Mouse (Mus musculus): ENCODE measurements at regions not wholly inside any gene's neighbourhood (a gene's known extent, or its start where the extent isn't known, plus 50 kb on each side); places are given as distances from the start of the nearest gene placed in this dataset.

DNA sequence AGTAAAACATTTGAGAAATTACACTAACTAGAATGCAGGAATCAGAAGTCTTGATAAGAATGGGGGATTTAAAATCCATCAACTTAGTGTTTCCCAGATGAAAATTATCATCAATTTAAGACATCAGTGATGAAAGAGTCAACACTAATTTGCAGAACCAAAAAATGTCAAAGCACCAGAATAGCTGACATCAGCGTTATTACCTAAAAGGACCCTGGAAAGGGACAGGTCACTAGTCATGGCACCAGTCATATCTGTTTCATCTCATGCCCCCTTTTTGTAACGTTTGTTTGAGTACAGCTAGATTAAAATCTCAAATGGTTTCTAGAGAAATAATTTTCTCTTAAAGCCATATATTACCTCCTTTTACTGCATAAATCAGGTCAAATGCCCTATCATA is 1638.7 kb downstream of the Grik2 start:
- H3K27ac ChIP-seq (ENCODE audit: insufficient read depth, low read depth, low read length, poor library complexity, severe bottlenecking) = no peak overlapping the region
- no peak for DNase-seq (ENCODE audit: low read depth, low spot score)
- in situ Hi-C loops (cut with MboI; ENCODE audit: low sequenced_read_pairs in 2 of 2, unreplicated experiment in 2 of 2) = no loop called here

DNA sequence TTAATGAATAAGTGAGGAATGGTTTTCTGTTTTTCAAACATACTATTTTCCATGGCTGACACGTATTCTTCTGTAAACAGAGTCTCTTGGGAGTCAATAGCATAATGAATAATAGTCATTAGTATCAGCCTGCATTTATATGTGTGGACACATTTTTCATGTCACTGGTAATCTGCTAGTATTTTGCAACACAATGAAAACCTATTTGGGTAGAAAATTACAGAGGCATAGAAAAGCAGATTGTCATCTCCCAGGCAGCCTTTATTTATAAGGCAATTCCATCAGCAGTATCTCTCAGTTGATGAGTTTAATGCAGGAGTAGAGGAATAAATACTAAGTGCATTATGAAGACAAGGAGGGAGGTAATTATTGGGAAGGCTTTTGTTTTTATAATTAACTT is 1652.9 kb downstream of the Grik2 start:
- no peaks in the 10 kb centered on the region for H3K36me3 ChIP-seq (ENCODE audit: control insufficient read depth, insufficient read depth, low read length, poor library complexity, severe bottlenecking)
- H3K4me3 ChIP-seq (ENCODE audit: insufficient read depth in 1 of 2, low read depth in 1 of 2, low read length in 2 of 2, poor library complexity in 1 of 2, severe bottlenecking in 1 of 2) = no peak overlapping the region
- H3K9ac ChIP-seq (ENCODE audit: insufficient read depth, low read depth, low read length, poor library complexity, severe bottlenecking) = no peak overlapping the region
- DNase-seq (ENCODE audit: low read depth, low spot score) = no peak
- H3K4me1 ChIP-seq (ENCODE audit: control insufficient read depth in 2 of 2, insufficient read depth in 2 of 2, low read length in 2 of 2, poor library complexity in 1 of 2) = no peaks in the 10 kb centered on the region
- in situ Hi-C loops (cut with MboI; ENCODE audit: low sequenced_read_pairs in 2 of 2, unreplicated experiment in 2 of 2) = no loop called here
- TF ChIP-seq MAFK (IDR thresholded peaks at IDR 0.05; ENCODE audit: insufficient read depth, low read depth, low read length) (no peak), CHD2 (IDR thresholded peaks at IDR 0.05; ENCODE audit: low read depth, low read length) (no peak), HCFC1 (IDR thresholded peaks at IDR 0.05; ENCODE audit: borderline replicate concordance, insufficient read depth, low read length) (no peak), ZNF384 (IDR thresholded peaks at IDR 0.05; ENCODE audit: low read depth, low read length) (no peak), ZC3H11A (IDR thresholded peaks at IDR 0.05; ENCODE audit: borderline replicate concordance, low read depth, low read length) (no peak)
- no peaks in the 10 kb centered on the region for H3K9me3 ChIP-seq (ENCODE audit: control insufficient read depth, insufficient read depth, low read depth, low read length)
- no peak overlapping the region for H3K27ac ChIP-seq (ENCODE audit: insufficient read depth, low read depth, low read length, poor library complexity, severe bottlenecking)

More for the DNA sequence above, 1638.7 kb downstream of the Grik2 start:
- Histone ChIP-seq H3K36me3 (ENCODE audit: control insufficient read depth, insufficient read depth, low read length, poor library complexity, severe bottlenecking) (no peaks in the 10 kb centered on the region), H3K9ac (ENCODE audit: insufficient read depth, low read depth, low read length, poor library complexity, severe bottlenecking) (no peak overlapping the region), H3K4me1 (ENCODE audit: control insufficient read depth in 2 of 2, insufficient read depth in 2 of 2, low read length in 2 of 2, poor library complexity in 1 of 2) (no peaks in the 10 kb centered on the region), H3K4me3 (ENCODE audit: insufficient read depth in 1 of 2, low read depth in 1 of 2, low read length in 2 of 2, poor library complexity in 1 of 2, severe bottlenecking in 1 of 2) (no peak overlapping the region), H3K9me3 (ENCODE audit: control insufficient read depth, insufficient read depth, low read depth, low read length) (no peaks in the 10 kb centered on the region)
- TF ChIP-seq ZC3H11A (IDR thresholded peaks at IDR 0.05; ENCODE audit: borderline replicate concordance, low read depth, low read length) (no peak), CHD2 (IDR thresholded peaks at IDR 0.05; ENCODE audit: low read depth, low read length) (no peak), MAFK (IDR thresholded peaks at IDR 0.05; ENCODE audit: insufficient read depth, low read depth, low read length) (peak; percentile 76), ZNF384 (IDR thresholded peaks at IDR 0.05; ENCODE audit: low read depth, low read length) (no peak)

Data from ES-E14 (cell line).